Mouse (Mus musculus): ENCODE measurements around the gene Tmem30b.
"Not testable (repeated sequence)": the region's sequence is repeated elsewhere in the genome, so short reads cannot be mapped to it uniquely, and the experiment has no call there.

Gene Tmem30b

GRCm38 (mm10) chr12:73558525-73559195 lies 12.5 kb upstream of the Tmem30b start:
- DNase-seq (ENCODE audit: low spot score in 2 of 2): peak in 1 of 2 experiments; percentile 17

GRCm38 (mm10) chr12:73554155-73554554 lies 8.0 kb upstream of the Tmem30b start:
- peak in 1 of 2 experiments; percentile 46 for DNase-seq (ENCODE audit: low spot score in 2 of 2)

GRCm38 (mm10) chr12:73548259-73548658 lies 2.1 kb upstream of the Tmem30b start:
- no peak for DNase-seq (ENCODE audit: low spot score in 2 of 2)

GRCm38 (mm10) chr12:73547646-73548045 lies 1.5 kb upstream of the Tmem30b start:
- no peak for DNase-seq (ENCODE audit: low spot score in 2 of 2)

DNA sequence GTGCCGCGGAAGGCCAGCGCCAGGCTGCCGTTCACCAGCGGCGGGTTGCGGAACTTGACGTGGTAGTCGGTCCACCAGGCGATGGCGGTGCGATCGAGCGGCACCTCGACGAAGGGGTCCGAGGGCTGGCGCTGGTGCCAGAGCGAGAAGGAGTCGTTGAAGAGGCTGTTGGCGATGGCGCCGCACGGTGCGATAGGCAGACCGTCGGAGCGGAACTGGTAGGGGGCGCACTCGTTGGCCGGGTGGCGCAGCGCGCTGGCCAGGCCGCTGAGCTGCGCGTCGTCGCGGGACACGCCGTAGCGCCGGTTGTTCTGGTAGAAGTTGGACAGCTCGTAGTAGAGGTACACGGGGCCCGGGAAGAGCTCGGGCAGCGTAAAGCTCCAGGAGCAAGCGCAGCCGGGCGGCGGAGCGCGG lies 513 bp downstream of the Tmem30b start:
- DNase-seq (ENCODE audit: low spot score in 2 of 2): no peak

DNA sequence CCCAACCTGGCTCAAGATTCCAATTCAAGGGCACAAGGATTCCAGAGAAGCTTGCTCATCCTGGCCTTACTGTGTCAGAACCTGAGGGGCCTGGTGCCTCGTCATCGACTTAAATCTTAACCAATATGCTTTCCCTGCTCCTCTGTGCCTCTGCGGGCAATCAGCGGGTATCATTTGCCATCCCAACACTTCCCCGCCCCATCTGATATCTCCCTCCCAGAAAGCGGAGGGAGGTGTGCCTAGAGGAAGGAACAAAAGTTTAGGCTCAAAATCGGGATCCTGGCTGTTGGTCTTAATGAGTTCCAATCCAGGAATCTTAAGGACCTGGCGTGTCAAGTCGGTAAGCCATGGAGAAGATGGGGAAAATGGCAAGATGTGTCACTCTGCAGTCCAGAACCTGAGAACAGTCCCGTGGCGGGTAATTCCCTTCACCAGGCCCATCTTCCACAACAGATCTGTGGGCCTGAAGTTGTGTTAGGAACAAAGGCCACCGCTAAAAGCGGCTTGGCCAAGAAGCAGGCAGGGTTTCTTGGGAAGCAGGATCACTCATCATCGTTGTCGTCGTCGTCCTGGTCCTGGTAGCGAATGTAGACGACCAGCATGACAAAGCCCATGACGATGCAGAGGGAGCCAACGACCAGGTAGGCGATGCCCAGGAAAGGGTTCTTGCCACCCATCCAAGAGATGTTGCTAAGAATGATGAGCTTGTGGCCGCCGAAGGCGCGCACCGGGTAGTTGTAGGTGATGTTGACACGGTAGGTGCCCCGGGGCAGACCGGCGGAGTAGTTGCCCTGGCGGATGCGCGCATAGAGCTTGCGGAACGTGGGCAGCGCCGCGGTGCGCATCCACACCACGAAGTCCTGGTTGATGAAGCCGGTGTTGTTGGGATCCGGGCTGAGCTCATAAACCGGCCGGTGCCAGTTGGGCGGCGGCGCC lies 1.2 kb downstream of the Tmem30b start:
- DNase-seq (ENCODE audit: low spot score in 2 of 2): no peak

- DNase-seq (ENCODE audit: low spot score in 2 of 2): no peak
Measured at GRCm38 (mm10) chr12:73543191-73543590, 3.0 kb downstream of the Tmem30b start.

GRCm38 (mm10) chr12:73540402-73540801 lies 5.8 kb downstream of the Tmem30b start:
- no peak for DNase-seq (ENCODE audit: low spot score in 2 of 2)

- DNase-seq (ENCODE audit: low spot score in 2 of 2): no peak
Measured at GRCm38 (mm10) chr12:73539151-73539550, 7.0 kb downstream of the Tmem30b start.

DNA sequence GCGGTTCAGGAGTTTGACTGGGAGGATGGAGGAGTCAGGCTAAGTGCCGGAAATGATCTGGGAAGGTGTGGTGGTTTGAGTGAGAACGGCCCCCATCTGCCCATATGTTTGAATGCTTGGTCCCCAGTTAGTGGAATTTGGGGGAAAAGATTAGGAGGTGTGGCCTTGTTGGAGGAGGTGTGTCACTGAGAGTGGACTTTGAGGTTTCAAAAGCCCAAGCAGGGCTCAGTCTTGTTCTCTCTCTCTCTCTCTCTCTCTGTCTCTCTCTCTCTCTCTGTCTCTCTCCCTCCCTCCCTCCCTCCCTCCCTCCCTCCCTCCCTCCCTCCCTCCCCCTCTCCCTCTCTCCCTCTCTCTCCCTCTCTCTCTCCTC lies 8.1 kb downstream of the Tmem30b start:
- not testable (repeated sequence) for DNase-seq (ENCODE audit: low spot score in 2 of 2)

DNA sequence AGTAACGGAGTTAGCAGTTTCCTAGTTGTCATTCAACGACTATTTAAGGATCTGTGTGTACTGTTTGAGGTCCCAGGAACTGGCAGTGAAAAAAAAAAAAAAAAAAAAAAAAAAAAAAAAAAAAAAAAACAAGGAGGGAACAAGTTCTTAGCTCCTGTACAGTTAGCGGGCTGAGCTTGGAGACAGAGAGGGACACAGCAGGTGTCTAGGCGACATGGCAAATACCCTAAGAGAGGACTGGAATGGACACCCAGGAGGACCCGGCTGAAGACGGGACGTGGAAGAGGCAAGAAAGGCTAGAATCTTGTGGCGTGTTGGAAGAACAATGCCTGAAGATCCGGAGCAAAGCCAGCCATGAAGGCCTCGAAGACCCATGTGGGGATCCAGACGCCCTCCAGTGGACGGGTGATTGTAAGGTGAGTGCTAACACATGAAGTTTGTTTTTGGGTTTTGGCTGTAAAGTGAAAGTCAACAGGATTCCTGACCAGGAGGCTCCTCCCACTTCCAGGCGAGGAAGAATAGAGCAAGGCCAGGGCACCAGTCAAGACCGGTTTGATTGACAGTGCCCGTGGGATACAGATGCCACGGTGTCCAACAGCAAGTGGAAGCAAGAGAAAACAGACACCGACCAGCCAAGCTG lies 8.6 kb downstream of the Tmem30b start:
- DNase-seq (ENCODE audit: low spot score in 2 of 2): no peak

GRCm38 (mm10) chr12:73534591-73534990 lies 11.6 kb downstream of the Tmem30b start:
- peak in 1 of 2 experiments; percentile 61 for DNase-seq (ENCODE audit: low spot score in 2 of 2)

DNA sequence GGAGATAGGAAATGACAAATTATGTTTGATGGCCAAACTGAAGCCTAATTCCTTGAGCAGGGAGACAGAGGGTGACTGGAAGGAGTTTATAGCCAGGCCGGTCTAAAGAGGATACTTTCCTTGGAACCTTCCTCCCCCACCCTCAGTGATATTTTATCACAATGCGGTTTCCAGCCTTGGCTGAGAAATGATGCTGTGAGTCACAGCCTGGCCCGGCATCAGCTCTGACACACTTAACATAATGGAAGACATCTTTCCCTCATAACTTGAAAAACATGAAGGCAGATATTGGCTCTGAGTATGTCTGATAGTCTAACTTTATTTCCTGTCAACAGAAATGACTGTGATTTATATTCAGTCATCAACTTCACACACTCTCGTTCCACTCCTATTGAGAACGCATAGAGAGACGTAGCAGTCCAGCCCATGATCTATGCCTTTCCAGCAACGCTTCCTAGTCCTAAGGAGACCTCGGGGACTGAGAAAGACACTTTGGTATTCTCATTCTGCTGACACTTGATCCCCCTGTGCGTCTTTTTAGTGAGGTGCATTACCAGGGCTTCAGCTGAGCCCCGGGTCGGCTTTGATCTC lies 14.2 kb downstream of the Tmem30b start:
- no peak for DNase-seq (ENCODE audit: low spot score in 2 of 2)

GRCm38 (mm10) chr12:73529590-73529989 lies 16.6 kb downstream of the Tmem30b start:
- DNase-seq (ENCODE audit: low spot score in 2 of 2): no peak

DNA sequence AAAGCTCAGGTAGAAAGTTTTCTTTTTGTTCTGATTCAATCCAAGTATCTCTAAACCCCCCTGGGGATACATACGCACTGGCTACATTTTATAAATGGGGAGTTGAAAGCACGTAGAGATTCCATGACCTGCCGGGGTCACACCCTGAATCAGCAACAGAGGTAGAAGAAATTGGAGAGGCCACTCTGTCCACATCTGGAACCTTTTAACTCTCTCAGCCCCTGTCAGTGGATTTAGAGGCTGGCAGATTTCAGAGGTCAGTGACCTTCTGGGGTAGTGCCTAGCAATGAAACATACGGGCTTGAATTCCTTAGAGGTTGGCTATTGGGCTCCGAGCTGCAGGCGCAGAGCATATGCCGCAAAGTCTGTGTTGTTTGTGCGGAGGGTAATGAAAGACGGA lies 17.1 kb downstream of the Tmem30b start:
- DNase-seq (ENCODE audit: low spot score in 2 of 2): no peak

GRCm38 (mm10) chr12:73528142-73528541 lies 18.1 kb downstream of the Tmem30b start:
- DNase-seq (ENCODE audit: low spot score in 2 of 2): not testable (repeated sequence)

DNA sequence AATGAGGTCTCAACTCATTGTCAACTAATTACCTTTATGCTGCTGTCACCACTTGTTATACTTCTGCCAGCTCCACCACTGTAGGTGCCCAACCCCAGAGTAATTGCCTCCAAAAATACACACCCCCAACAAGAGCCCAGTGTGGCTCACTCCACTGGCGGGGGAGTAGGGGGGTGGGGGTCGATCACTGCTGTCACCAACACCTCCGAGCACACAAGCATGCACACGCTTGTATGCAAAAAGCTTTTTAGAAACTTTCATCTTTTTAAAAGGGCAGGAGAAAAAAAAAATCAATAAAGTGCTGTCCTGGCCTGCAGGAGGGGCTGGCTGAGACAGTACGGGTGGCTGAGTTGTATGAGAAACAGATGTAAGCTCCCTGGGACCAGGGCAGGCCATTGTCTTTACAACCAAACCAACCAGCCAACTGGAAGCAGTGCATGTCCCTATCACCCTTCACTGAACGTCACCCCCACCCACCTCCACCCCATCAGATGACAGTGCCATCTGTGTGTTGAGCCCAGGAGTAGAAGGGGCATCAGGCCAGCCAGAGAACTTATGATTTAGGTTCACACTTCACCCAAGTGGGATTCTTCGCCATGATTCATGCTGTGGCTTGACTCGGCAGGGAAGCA lies 20.8 kb downstream of the Tmem30b start:
- no peak for DNase-seq (ENCODE audit: low spot score in 2 of 2)

GRCm38 (mm10) chr12:73523066-73523465 lies 23.1 kb downstream of the Tmem30b start:
- no peak for DNase-seq (ENCODE audit: low spot score in 2 of 2)

DNA sequence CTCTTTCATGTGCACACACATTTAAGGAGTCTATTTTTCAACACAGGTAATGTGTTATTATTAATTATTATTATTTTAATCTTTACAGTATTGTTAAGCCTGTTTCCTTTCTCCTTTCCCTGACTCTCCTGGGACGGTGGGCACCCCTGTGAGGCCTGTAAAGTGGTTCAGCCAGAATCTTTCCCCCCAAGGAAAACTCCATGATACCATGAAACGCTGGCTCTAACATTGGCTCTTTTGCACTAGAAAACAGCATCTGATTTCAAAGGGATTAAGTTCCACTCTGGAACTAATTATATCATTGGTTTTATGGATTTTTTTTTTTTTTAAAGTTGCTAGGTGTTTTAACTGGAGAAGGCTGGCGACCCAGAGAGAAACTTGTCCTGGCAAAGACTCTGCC lies 24.2 kb downstream of the Tmem30b start:
- no peak for DNase-seq (ENCODE audit: low spot score in 2 of 2)

DNA sequence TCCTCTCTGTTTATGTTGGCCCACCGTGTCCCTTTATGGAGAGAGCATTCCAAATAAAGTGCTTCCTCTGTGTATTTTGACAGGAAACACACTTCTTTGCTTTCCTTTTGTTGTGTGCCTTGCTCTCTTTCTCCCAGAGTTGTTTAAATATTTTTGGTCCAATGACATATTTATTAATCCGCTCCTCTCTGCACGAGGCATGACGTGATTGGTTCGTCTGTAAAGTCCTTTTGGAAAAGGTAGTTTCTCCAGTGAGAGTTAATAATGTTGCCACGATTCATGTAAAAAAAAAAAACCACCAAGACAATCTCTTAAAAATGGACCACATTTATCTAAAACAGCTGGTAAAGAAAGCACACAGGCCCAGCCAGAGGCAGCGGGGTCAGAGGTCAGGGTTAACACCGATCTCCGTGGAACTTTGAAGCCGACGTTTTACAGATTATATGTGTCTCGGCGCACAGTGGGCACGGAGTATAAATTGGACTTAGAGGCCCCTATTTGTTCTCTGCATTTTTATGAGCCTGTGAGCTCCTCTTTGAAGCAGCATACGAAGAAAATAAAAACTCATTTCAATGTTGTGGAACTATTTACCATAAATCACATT lies 24.9 kb downstream of the Tmem30b start:
- DNase-seq (ENCODE audit: low spot score in 2 of 2): no peak

DNA sequence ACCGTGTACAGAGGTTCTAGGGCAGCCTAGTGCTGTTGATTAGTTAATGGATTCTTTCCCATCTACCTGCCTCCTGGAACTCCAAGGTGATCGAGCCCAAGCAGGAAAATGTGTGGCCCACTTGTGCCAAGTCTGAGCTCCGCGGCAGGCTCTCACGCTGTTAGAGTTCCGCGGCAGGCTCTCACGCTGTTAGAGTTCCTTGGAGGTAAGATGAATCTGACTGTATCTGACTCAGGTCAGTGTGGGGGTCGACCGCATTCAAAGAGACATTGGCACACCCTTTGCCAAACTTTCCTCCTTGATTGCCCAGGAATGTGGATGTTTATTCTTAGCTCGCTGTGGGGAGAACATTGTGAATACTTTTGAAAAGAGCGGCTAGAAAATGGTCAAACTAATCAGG lies 28.4 kb downstream of the Tmem30b start:
- no peak for DNase-seq (ENCODE audit: low spot score in 2 of 2)
